Mouse (Mus musculus) adrenal gland, postnatal 25 days (tissue): ENCODE measurements around the gene AU022252. TPM values are rescaled to one million over a fixed set of nuclear protein-coding genes. Genes with fewer than 3 reads are reported as not detected.

Experiments
- DNase-seq: peaks from one replicate; pipeline ENCODE4 v3.0.0; 2021; ENCODE audit warnings: mixed read lengths
- total RNA-seq: library from RNA; stranded (reverse); gene quantifications from 2 replicates; pipeline ENCODE4 v1.2.3, GENCODE M21; 2021

The AU022252 gene
- total RNA-seq, 1 experiment from 2014 or later, result 27.9 TPM

DNA sequence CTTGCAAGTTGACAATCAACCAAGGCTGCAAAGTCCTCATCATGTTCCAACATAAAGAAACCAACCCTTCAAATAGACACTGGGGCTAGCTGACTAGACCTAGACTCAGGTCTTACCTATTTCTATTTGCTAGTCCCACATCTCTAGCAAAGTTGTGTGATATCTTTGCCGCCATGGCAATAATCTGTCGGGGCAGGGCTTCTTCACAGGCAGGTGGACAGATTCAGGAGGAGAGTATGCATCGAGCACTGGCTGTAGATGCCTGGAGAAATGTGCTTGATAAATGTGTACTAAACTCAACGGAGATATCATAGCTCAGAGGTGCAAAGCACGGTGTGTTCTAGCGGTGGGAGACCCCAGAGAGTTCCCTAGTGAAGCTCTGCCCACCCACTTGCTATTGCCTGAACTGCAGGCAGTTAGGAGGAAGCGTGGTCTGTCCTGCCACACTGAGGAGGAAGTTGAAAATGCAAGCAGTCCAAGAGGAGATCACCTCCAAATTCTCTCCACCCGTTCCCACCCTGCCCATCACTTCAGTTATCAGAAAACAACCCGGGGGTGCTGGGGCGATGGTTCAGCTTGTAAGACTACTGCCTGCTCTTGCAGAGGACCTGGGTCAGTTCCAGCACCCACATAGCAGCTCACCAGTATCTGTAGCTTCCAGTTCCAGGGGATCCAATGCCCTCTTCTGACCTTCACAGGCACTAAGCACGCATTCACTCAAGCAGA lies 44.3 kb downstream of the AU022252 start:
- no peak for DNase-seq

DNA sequence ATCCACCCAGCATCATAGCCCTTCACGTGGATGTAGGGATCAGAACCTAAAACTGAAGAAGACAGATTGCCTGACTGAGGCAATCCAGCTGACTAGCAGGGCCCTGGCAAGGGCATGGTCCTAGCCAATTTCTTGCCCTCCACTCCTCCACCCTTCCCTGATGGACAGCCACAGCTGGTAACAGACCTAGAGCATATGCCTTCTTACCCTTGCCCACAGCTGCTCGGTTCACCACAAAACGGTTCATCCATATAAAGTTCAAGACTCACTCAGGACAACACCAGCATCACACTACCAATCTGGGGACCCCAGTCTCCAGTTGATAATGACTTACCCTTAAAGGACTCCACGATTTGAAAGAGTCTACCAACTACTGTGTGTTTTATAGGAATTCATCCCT lies 46.7 kb downstream of the AU022252 start:
- DNase-seq, result no peak

DNA sequence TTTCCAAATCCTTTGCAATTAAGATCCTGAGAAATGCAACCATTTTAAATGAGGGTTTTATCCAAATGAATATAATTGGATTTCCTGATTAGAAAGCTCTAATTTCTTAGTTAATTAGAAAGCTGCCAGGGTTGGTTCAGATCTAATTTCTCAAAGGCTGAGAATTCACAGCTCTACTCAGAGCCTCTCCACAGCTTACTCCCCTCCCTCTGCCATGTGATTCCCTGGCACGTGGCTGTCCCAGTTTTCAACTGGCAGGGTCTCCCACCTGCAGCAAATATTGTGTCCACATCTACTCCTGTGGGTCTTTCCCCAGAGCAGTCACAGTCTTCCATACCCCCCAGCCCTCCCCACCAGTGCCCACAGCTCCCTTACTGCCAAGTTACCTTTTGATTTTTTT lies 49.0 kb downstream of the AU022252 start:
- no peak for DNase-seq

DNA sequence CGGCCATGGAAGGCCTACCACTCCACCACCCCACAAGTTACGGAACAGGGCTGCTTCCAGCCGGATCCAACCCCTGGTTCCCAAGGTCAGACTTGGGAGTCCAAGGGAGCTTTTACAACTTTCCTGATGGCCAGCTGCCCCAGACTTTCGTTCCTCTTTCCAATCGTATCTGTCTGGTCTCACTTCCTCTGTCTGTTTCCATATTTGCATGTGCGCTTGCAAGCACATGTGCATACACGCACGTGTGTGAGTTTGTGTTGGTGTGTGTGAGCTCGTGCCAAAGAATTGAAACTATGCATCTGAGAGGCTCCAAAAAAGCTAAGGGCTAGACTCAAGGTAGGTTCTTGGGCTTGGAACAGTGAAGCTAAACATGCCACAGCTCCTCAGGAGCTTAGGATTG lies 51.1 kb downstream of the AU022252 start:
- no peak for DNase-seq

DNA sequence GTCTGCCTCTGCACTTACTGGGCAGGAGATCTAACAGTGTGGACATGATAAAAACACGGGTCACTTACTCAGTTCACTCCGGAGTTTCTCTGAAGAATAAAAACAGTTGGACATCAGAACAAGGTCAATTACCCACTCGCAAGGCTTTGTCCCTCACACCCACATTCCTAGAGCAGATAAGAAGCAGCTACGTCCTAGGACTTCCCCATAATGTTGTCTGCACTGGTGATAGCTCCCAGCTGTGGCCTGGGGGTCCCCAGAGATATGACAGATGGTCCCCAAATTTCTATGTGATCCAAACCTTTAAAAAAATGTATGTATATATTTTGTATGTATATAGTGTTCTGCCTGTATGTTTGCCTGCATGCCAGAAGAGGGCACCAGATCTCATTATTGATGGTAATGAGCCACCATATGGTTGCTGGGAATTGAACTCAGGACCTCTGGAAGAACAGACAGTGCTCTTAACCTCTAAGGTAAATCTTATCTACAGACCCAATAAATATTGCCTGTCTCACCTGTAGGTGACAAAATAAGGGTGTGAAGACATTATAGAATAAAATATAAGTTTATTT lies 52.3 kb downstream of the AU022252 start:
- no peak for DNase-seq

DNA sequence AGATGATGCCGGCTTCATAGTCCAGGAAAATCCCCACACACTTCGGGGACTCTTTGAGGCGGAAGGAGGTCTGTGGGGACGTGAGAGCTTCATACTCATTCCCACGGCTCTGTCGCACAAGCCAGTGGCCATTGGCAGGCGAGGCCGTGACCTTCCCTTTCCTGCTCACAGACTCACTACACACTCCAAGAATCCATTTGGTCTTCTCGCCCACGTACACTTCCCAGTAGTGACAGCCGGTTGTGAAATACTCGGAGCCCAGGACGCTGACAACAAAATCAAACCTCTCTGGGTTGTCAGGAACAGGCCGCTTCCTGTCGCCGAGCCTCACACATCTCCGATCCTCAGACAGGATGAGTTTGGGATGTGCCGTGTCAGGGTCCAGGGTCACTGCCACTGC lies 54.2 kb downstream of the AU022252 start:
- peak; percentile 24 for DNase-seq

DNA sequence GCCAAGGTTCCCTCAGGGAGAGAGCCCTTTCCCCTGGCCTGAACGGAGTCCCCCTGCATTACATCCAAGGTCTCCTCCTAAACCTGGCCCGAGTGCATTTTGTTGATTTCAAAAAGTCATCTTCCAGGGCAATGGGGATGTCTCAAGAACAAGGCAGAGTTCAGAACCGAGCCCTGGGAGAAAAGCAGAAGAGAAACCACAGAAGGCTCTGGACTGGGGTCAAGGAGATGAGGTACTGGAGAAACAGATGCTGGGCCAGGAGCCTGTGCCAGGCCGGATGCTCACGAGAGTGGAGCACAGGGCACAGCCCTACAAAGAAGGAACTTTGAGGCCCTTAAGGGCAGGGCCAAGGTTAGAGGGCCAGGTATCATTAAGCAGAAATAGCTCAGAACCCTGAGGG lies 54.8 kb downstream of the AU022252 start:
- DNase-seq, result no peak

DNA sequence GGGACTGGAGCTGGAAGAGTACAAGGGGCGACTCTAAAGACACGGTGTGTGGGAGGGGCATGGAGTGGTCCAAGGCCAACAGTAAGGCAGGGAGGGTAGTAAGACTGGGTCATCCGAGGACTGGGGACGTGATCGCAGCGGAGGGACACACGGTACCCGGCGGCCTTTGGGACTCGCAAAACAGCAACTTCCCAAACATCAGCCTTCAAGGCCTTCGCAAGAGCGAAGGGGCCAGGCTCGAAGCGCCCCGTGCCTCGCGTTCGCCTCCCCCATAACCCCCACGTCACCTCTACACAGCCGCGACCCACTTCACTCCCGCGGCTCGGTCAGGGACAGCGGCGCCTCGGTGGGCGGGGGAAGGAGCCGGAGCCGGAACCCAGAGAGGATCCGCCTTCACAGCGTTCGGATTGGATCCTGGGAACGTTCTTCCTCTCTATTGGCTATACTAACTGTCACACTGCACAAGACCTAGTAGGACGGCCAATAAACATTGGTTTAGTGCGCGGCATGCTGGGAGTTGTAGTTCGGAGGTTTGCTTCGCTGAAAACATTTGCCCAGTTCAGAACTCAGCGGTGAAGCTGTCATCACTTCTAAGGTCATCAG lies 58.6 kb downstream of the AU022252 start, which contains the start of gene Zfp691:
Gene Zfp691, minus strand, starts transcription at position 345 of the 603 bp plus-strand sequence.
- DNase-seq, result peak; percentile 90

DNA sequence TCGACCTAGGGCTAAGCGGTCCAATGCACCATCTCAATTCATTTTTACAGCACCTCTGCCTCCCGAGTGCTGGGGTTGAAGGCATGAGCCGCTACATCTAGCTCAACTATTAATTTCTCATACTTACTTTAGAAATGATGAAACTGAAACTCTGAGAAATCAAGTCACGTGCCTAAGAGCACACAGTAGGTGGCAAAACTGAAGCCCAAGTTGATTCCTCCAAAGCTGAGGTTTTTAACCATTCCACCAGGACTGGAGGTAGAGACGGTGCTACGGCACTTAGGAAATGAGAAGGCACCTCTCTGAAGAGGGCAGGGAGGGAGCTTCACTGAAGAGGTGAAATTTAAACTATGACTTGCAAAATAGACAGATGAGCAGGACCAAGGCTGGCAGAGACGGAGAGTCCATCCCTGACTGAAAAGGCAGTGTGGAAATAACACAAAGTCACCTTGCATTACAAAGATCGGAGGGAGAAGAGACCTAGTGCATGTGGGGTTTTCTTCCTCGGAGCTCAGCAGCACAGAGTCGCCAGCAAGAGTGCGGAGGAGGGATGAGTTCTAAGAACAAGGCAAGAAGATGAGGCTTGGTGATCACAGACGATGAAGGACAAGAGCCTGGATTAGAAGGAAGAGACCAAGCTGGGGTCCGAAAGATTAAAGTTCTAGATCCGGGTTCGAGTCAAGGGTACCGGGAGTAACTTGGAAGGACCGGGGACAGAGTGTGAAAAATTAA lies 59.4 kb downstream of the AU022252 start:
- DNase-seq, result no peak

DNA sequence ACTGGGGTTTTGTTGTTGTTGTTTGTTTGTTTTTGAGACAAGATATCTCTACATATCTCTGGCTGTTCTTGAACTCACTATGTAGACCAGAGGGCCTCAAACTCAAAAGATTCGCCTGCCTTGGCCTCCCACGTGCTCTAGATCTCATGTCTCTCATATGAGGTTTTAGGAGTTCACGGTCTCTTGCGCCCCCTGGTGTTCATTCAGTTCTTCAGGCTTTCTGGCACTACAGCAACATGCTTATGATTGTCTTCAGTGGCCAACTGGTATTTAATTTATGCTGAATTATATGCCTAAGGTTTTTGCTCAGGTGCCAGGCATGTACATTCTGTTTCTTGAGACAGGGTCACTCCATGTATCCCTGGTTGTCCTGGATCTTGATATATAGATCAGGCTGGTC lies 64.8 kb downstream of the AU022252 start:
- peak; percentile 79 for DNase-seq

DNA sequence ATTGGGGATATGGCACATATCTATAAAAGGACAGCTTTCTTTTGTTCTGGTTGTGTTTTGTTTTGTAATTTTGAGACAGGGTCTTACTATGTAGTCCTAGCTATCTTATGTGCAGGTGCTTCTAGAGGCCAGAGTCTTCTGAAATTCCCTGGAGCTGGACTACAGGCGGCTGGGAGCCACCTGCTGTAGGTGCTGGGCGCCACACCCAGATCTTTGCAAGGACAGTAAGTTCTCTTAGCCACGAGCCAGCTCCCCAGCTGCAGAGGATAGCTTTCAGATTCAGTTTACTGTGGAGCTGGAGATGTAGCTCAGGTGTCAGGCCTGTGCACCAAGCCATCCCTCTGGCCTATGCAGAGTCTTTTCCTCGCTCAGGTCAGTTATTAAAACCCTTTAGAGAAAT lies 65.4 kb downstream of the AU022252 start:
- DNase-seq, result no peak

DNA sequence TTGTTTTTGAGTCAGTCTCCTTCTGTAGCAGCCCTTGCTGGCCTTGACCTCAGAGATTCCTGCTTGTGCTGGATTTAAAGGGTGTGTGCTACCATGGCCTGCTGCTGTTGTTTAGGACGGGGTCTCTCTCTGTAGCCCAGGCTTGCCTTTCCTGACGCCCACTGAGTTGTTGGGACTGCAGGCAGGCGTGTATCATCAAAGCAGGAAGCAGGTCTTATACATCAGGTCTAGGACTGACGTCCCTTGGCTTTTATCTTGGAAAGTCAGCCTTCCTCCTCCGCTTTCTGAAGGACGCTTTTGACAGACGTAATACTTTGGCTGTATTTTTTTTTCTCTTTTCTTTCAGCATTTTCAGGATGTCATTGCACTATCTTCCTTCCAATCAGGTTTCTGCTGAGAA lies 66.6 kb downstream of the AU022252 start:
- DNase-seq, result no peak

DNA sequence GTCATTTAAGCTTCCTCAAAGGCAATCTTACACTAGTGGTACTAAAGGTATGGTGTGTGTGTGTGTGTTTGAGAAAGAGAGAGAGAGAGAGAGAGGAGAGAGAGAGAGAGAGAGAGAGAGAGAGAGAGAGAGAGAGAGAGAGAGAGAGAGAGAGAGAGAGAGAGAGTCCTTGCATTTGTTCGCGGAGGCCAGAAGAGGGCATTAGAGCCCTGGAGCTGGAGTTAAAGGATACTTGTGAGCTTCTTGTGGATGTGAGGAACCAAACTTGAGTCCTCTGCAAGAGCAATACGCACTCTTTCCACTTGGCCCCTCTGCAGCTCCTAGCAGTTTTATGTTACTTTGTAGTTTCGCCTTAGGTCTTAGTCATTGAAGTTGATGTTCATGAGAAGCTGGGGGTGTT lies 69.5 kb downstream of the AU022252 start:
- DNase-seq, result no peak

DNA sequence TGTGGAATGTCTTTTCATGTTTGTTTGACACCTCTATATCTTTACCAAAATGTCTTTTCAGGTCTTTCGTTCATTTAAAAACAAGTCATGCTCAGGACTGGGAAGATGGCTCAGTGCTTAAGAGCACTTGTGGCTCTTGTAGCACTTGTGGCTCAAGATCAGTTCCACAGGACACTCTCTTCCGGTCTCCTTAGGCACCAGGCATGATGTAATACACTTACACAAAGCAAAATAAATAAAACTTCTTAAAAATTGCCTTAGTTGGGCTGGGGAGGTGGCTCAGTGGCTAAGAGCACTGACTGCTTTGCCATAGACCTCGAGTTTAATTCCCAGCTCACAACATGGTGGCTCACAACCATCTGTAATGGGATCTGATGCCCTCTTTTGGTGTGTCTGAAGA lies 71.2 kb downstream of the AU022252 start:
- no peak for DNase-seq

DNA sequence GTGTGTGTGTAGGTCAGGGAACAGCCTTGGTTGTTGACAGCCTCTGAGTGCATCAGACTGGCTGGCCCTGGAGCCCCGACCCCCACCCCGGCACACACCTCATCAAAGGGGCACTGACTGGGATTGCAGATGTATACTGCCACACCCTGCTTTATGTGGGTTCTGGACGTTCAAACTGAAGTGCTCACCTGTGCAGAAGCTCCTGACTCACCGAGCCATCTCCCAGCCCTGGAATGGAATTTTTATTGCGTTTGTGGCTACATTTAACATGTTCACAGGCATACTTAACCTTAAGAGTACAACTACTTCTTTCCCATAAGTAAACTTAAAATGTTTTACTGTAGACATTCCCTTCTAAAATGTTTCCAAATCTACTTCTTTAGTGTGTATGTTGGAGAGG lies 74.6 kb downstream of the AU022252 start:
- DNase-seq, result no peak

DNA sequence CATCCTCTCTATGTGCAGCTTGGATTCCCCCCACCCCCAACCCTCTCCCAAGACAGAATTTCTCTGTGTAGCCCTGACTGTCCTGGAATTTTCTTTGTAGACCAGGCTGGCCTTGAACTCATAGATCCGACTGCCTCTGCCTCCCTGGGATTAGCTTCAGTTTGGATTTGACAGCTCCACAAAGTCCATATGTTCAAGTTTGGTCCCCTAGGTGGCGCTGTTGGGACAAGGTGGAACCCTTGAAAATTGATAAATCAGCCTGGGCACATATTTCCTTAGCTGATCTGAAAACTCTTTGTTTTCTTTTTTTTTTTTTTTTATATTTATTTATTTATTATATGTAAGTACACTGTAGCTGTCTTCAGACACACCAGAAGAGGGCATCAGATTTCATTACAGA lies 75.3 kb downstream of the AU022252 start:
- DNase-seq, result peak; percentile 79

Other genes starting within 250 kb of the AU022252 start
- 19.7 and 21.6 TPM in 2 replicates for gene Slc2a1, start 124.0 kb downstream of the AU022252 start, total RNA-seq
- gene Zfp691, start 58.5 kb downstream of the AU022252 start, total RNA-seq, result 15.3 and 16.6 TPM in 2 replicates
- 0.30 TPM in 1 of 2 replicates, not detected in the other for gene Ermap, start 42.7 kb downstream of the AU022252 start, total RNA-seq
- 17.7 and 20.2 TPM in 2 replicates for gene Svbp, start 37.4 kb downstream of the AU022252 start, total RNA-seq
- not detected in 2 replicates for gene Tmem269, start 14.5 kb downstream of the AU022252 start, total RNA-seq
- gene P3h1, start 203 bp upstream of the AU022252 start, total RNA-seq, result 29.2 and 30.6 TPM in 2 replicates
- gene Cldn19, start 22.7 kb upstream of the AU022252 start, total RNA-seq, result 0.21 TPM in 1 of 2 replicates, not detected in the other
- gene Ybx1, start 61.9 kb upstream of the AU022252 start, total RNA-seq, result 585 and 731 TPM in 2 replicates
- gene Ppih, start 87.8 kb upstream of the AU022252 start, total RNA-seq, result 14.1 and 26.4 TPM in 2 replicates
- gene Ccdc30, start 182.8 kb upstream of the AU022252 start, total RNA-seq, result 12.5 and 15.9 TPM in 2 replicates
- 45.9 and 48.6 TPM in 2 replicates for gene Ppcs, start 189.7 kb upstream of the AU022252 start, total RNA-seq
- gene Zmynd12, start 190.1 kb upstream of the AU022252 start, total RNA-seq, result 2.3 and 4.5 TPM in 2 replicates